Mouse (Mus musculus): Measurements from ENCODE around the gene Gm49325. TPM values are rescaled to one million over a fixed set of nuclear protein-coding genes. Genes with fewer than 3 reads are reported as not detected.
"Not testable (repeated sequence)": the region's sequence is repeated elsewhere in the genome, so short reads cannot be mapped to it uniquely, and the experiment has no call there.

Gene Gm49325
- total RNA-seq, 2 experiments from 2014 or later, result 12.6 to 19.9 TPM

DNA sequence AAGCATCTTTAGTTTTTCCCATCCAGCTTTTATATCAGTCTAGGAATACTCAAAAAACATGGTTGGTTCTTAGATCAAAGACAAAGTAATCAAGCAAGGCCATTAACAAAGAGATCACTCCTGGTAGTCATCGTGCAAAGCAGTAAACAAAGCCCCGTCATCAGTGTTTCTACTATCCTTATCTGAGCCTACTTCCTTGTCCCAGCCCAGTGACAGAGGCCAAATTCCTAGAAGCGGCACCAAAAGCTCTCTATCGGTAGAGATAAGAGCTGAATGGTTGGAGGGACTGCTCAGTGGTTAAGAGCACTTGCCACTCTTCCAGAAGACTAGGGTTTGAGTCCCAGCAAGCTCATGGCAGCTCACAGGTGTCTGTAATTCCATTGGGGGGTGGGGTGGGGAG is 65.5 kb downstream of the Gm49325 start:
- DNase-seq (ENCODE audit: low spot score in 2 of 2), result no peak

DNA sequence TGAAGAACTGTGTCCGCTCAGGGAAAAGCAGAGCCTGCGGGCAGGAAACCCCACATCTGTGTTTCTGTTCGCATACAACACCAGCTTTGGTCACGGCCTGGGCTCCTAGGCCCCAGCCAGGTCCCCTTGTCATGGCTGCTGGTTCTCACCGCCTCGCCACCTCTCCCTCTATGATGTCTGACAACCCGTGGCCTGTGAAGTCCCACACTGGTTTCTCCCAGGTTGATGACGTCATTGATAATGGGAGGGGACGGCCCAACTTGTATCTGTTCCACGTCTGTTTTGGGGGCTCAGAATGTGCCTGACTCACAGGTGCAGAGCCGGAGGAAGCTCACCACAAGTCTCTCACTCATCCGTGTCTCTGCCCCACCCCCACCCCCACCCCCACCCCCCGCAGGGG is 67.8 kb downstream of the Gm49325 start:
- no peak for DNase-seq (ENCODE audit: low spot score in 2 of 2)

DNA sequence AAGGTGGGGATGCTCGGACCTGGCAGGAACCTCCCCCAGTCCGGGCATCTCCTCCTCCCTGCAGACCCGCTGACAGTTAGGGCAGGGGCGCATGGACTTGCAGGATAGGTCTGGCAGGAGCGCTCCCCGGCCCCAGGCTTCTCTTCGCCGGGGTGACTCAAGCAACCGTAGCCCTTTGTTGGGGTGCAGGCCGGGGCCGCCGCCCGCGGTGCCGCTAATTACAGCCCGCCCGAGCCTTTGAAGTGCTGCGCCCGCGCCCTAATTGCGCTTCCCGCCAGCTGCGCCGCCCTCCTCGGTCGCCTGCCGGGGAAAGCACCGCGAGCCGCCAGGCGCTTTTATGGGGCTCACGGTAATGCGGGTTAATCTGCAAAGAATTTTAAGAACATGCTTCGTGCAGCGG is 71.6 kb downstream of the Gm49325 start:
- peak in 1 of 2 experiments; percentile 17 for DNase-seq (ENCODE audit: low spot score in 2 of 2)

DNA sequence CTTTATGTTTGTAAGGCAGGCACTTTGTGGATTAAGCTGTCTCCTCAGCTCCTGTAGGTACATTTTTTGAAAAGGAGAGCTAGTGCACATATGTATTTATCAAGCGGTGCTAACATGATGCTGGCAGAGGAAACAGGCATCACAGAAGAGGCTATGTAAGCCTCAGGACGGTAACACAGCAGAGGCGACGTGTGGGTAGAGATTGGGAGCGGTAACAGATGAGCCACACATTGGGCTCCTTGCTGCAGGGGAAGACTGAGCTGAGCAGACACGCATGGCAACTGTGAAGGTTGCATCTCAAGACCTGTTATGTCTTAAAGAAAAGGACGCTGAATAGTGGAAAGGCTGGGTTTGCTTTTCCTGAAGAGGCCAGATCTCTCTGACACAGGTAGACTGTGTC is 77.0 kb downstream of the Gm49325 start:
- no peak for DNase-seq (ENCODE audit: low spot score in 2 of 2)

DNA sequence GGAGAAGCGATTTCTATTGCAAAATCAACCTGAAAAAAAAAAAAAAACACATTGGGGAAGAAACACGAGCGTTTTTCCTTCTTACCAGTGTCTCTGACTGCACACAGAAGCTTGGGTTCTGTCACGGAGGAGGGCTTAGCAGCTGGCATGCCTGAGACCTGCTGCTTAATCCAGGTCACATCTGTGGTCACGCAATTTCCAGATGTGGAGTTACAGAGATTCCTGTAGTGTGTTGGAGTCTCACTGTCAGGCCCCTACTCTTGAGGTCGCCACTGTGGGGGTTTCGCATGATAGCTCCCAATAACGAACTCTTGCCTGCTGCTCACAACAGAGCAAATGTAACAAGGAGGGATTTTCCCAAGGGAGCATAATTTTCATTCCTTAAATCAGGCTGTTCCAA is 78.2 kb downstream of the Gm49325 start:
- DNase-seq (ENCODE audit: low spot score in 2 of 2), result no peak

DNA sequence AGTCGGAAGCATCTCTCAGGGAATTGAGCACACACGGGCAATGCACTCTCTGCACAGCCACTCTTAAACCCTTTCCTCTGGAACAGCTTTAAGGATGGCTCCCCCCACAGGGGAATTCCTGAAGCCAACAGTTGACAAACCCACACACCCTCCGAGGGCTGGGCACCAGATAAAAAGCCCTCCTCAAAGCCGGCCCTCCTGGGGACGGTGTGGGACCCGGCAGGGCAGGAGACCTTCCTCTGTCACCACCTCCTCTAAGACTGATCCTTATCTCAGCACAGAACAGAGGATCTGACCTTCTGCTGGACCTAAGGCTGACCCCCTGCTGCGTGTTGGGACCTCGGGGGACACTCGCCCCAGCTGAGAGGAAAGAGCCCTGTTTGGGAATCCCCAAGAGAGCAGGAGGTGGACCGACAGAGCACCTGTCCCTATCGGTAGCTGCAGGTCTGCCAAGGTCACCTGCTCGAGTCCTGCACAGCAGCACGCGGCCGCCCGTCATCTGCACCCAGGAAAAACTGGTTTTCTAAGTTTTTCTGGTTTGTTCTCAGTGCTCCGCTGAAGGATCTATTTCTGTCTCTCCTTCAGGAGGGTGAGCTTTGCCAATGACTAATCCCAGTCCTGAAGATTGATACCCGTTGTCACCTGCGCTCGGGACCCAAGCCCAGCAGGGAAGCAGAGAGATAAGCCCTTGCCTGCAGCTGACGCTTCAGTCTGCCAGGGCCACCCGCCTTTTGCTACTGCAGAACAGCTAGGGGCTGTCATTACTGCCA is 80.1 kb downstream of the Gm49325 start, which contains the start of gene Tspear:
TSS of gene Tspear (plus strand) at position 675 of the 770 bp plus-strand sequence.
- no peak for DNase-seq (ENCODE audit: low spot score in 2 of 2)

DNA sequence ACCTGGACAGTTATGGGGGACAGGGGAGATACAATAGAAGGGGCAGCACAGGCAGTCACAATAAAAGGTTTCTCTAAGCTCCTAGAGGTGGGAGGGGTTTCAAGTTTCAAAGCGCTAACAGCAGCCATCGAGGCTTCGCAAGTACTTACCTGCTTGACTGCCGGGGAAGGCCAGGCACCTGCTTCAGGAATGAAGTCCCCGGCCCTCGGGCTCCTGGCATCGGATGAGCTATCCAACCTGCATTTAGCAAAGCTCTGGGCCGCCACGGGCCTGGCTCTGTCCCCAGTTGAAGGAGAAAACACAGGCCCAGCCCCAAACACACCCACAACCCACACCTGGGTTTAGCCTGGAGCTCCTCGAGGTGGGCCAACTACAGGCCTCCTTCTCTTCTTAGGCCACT is 81.0 kb downstream of the Gm49325 start:
- DNase-seq (ENCODE audit: low spot score in 2 of 2), result no peak

DNA sequence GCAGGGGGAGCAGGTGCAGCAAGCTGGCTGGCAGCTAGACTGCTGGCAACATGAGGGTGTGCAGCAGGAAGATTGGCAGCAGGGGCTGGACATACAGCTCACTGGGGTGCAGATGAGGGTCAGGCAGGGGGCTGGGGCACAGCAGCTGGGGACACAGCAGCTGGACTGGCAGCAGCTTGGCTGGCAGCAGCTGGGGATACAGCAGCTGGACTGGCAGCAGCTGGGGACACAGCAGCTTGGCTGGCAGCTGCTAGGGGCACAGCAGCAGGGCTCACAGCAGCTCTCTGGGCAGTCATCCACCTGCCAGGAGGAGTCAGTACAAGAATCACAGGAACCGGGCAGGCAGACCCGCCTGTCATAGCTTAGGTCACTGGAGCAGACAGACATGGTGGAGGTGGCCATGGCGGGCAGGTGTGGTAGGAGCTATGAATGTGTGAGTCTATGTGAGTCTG is 84.4 kb downstream of the Gm49325 start, which contains the start of gene Gm19402:
TSS of gene Gm19402 (minus strand) at position 402 of the 452 bp plus-strand sequence.
- not testable (repeated sequence) for DNase-seq (ENCODE audit: low spot score in 2 of 2)

Small RNA genes within 50 kb of the gene (microRNA-seq; reads per million reads assigned to microRNA genes)
- 16.4 to 42.1 reads per million in 2 experiments for gene Mir1930

Other genes starting within 250 kb of the Gm49325 start
- gene Adarb1, start 187.9 kb upstream of the Gm49325 start, total RNA-seq (2021), result 100 to 1,000 TPM in 1 of 2 experiments, 10 to 100 TPM in 1; 94.7 to 110 TPM
- gene Fam207a, start 90.4 kb upstream of the Gm49325 start, total RNA-seq (2021), result 10 to 100 TPM; 32.3 to 34.9 TPM
- gene Itgb2, start 75.9 kb upstream of the Gm49325 start, total RNA-seq (2021), result 1 to 10 TPM; 2.2 to 3.1 TPM
- 10 to 100 TPM; 77.4 to 79.9 TPM for gene Pttg1ip, start 24.5 kb upstream of the Gm49325 start, total RNA-seq (2021)
- gene Sumo3, start 100 bp upstream of the Gm49325 start, total RNA-seq (2021), result 100 to 1,000 TPM; 116 to 134 TPM
- 10 to 100 TPM; 63.9 to 69.0 TPM for gene Ube2g2, start 16.1 kb downstream of the Gm49325 start, total RNA-seq (2021)
- under 1 TPM in 1 of 2 experiments, not detected in 1; 0.14 TPM for gene Tspear, start 80.4 kb downstream of the Gm49325 start, total RNA-seq (2021)
- gene Gm19402, start 84.6 kb downstream of the Gm49325 start, total RNA-seq (2021), result not detected
- gene Gm9508, start 91.0 kb downstream of the Gm49325 start, total RNA-seq (2021), result not detected
- not detected for gene Gm10272, start 100.4 kb downstream of the Gm49325 start, total RNA-seq (2021)
- gene Gm10024, start 105.3 kb downstream of the Gm49325 start, total RNA-seq (2021), result not detected
- gene Gm10142, start 109.6 kb downstream of the Gm49325 start, total RNA-seq (2021), result not detected
- not detected for gene Krtap12-1, start 114.4 kb downstream of the Gm49325 start, total RNA-seq (2021)
- not detected for gene Gm10100, start 120.3 kb downstream of the Gm49325 start, total RNA-seq (2021)
- not detected for gene Gm18596, start 136.4 kb downstream of the Gm49325 start, total RNA-seq (2021)
- not detected for gene Gm9736, start 145.2 kb downstream of the Gm49325 start, total RNA-seq (2021)
- gene Gm3233, start 153.5 kb downstream of the Gm49325 start, total RNA-seq (2021), result not detected
- not detected for gene Gm3238, start 165.1 kb downstream of the Gm49325 start, total RNA-seq (2021)
- gene Gm7138, start 170.7 kb downstream of the Gm49325 start, total RNA-seq (2021), result not detected
- gene Gm3250, start 176.3 kb downstream of the Gm49325 start, total RNA-seq (2021), result not detected
- not detected for gene Gm7137, start 182.0 kb downstream of the Gm49325 start, total RNA-seq (2021)
- not detected for gene Gm9639, start 188.9 kb downstream of the Gm49325 start, total RNA-seq (2021)
- not detected for gene Gm19668, start 192.9 kb downstream of the Gm49325 start, total RNA-seq (2021)
- gene Gm9507, start 205.6 kb downstream of the Gm49325 start, total RNA-seq (2021), result not detected
- gene Gm2696, start 208.5 kb downstream of the Gm49325 start, total RNA-seq (2021), result not detected
- not detected for gene Krtap10-4, start 220.9 kb downstream of the Gm49325 start, total RNA-seq (2021)
- not detected for gene Krtap10-10, start 229.8 kb downstream of the Gm49325 start, total RNA-seq (2021)
- gene Gm36176, start 240.6 kb downstream of the Gm49325 start, total RNA-seq (2021), result not detected
- gene Gm10318, start 246.7 kb downstream of the Gm49325 start, total RNA-seq (2021), result not detected

All from layer of hippocampus, postnatal 14 days (tissue).